22 mouse cellular contexts compared by ENCODE assay signal in the genomic region with DNA sequence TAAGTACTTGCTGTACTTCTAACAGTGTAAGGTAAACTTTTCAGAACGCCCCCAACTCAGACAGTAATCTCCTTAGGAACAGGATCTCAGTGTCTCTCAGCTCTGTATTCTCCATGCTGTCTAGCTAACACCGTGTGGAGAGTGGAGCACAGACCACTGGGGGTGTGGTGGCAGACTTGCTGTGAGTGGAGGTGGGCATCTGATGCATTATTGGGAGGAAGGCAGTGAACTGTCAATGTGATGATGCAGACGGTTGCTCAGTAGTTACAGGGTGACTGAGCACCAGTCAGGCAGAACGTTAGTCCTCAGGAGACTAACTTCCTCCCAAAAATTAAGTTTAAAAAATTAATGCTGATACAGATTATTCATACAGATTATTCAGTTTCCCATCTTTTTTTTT.
"Had no signal": no experiment of that assay in that cellular context is flagged by ENCODE, and none has a peak within 500 bp of the region (broad histone marks: within the 10 kb centered on the region; RNA-seq: fewer than 3 reads in every experiment).

No protein-coding gene starts in this region.

- H3K4me3 ChIP-seq: lung, embryonic 15.5 days; megakaryocyte, embryonic 14.5 days; midbrain, embryonic 13.5 days; midbrain, embryonic 15.5 days; neural tube, embryonic 13.5 days; neural tube, embryonic 15.5 days; stomach, embryonic 15.5 days had no signal

- H3K4me1 ChIP-seq: lung, embryonic 15.5 days; midbrain, embryonic 13.5 days; midbrain, embryonic 15.5 days; neural tube, embryonic 13.5 days; neural tube, embryonic 15.5 days; stomach, embryonic 15.5 days had no signal

- H3K4me2 ChIP-seq: lung, embryonic 15.5 days; midbrain, embryonic 11.5 days; midbrain, embryonic 13.5 days; midbrain, embryonic 15.5 days; neural tube, embryonic 13.5 days; neural tube, embryonic 15.5 days; stomach, embryonic 15.5 days had no signal

- H3K27ac ChIP-seq: lung, embryonic 15.5 days; macrophage; midbrain, embryonic 13.5 days; midbrain, embryonic 15.5 days; neural tube, embryonic 13.5 days; neural tube, embryonic 15.5 days; stomach, embryonic 15.5 days; stomach, postnatal 0 days had no signal

- H3K27me3 ChIP-seq: lung, embryonic 15.5 days; megakaryocyte, embryonic 14.5 days; midbrain, embryonic 13.5 days; midbrain, embryonic 15.5 days; neural tube, embryonic 13.5 days; neural tube, embryonic 15.5 days; stomach, embryonic 15.5 days had no signal

- ATAC-seq: lung, postnatal 0 days; midbrain, embryonic 13.5 days; midbrain, embryonic 15.5 days had no signal

- DNase-seq: lung, adult 2 months; lung, postnatal 14 days; lung, postnatal 36 days; retina, postnatal 1 day; right cerebral cortex, adult 18-20 months; right cerebral cortex, postnatal 25 days; right cerebral cortex, postnatal 4 days; spleen, adult 18-20 months; thymus, adult 2 months; thymus, postnatal 25 days; thymus, postnatal 4 days had no signal

- H3K9ac ChIP-seq: lung, embryonic 15.5 days; midbrain, embryonic 13.5 days; midbrain, embryonic 15.5 days; neural tube, embryonic 13.5 days; neural tube, embryonic 15.5 days; stomach, embryonic 15.5 days had no signal

- H3K36me3 ChIP-seq: lung, embryonic 15.5 days; midbrain, embryonic 13.5 days; midbrain, embryonic 15.5 days; neural tube, embryonic 13.5 days; neural tube, embryonic 15.5 days; stomach, embryonic 15.5 days had no signal

- H3K9me3 ChIP-seq: lung, embryonic 15.5 days; megakaryocyte, embryonic 14.5 days; midbrain, embryonic 13.5 days; midbrain, embryonic 15.5 days; neural tube, embryonic 13.5 days; stomach, embryonic 15.5 days had no signal
